Mouse (Mus musculus) heart, postnatal 4 days (tissue): ENCODE measurements at regions not wholly inside any gene's neighbourhood (a gene's known extent, or its start where the extent isn't known, plus 50 kb on each side); places are given as distances from the start of the nearest gene placed in this dataset.

ENCODE experiments used
- DNase-seq: peaks from one replicate; pipeline ENCODE4 v3.0.0; 2021

DNA sequence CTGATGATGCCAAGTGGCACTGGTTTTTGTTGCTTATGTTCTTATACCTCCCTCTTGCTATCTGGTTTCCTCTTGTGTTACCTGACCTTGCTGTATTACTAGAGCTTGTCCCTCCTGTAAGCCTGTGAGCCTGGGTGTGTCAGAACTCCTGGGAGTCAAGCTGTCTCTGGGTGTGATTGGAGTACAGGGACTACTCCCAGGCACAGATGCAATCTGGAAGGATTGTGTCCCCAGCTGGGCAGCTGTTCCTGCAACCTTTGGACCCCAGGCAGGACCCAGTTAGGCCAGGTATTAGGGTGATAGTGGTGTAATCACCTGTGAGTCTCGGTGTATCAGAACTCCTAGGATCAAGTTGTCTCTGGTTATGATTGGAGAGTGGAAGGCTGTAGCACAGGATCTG is 97.4 kb upstream of the Dock11 start:
- DNase-seq = no peak

- peak; percentile 42 for DNase-seq
Measured at GRCm38 (mm10) chrX:35813206-35813605, 75.4 kb upstream of the Dock11 start.

GRCm38 (mm10) chrX:35834411-35834810 is 54.2 kb upstream of the Dock11 start:
- DNase-seq = peak; percentile 43

DNA sequence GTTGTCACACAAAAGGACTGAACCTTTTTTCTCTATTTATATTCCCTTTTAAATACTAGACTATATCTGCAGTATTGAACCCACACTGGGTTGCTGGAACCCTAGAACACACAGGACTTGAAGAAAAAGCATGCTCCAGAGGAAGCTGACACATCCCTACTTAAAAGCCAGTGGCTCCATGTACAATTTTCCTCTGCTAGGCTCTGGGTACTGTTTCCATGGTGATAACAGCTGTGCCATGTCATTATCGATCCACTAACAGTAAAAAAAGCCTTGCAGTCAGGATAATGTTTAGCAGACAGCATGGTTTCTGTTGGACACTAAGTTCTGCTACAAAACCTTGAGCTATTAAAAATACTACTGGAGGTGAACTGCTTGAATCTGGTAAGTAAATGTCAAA is 50.6 kb upstream of the Dock11 start:
- DNase-seq = no peak
